Mouse (Mus musculus): ENCODE results near the gene Arhgap30. TPM values are rescaled to one million over a fixed set of nuclear protein-coding genes. Genes with fewer than 3 reads are reported as not detected.
A peak's percentile ranks its signal among the peaks of the same experiment; 100 is the strongest.

The Arhgap30 gene
- polyA plus RNA-seq, 1 experiment from 2014 or later, result 1.1 TPM

DNA sequence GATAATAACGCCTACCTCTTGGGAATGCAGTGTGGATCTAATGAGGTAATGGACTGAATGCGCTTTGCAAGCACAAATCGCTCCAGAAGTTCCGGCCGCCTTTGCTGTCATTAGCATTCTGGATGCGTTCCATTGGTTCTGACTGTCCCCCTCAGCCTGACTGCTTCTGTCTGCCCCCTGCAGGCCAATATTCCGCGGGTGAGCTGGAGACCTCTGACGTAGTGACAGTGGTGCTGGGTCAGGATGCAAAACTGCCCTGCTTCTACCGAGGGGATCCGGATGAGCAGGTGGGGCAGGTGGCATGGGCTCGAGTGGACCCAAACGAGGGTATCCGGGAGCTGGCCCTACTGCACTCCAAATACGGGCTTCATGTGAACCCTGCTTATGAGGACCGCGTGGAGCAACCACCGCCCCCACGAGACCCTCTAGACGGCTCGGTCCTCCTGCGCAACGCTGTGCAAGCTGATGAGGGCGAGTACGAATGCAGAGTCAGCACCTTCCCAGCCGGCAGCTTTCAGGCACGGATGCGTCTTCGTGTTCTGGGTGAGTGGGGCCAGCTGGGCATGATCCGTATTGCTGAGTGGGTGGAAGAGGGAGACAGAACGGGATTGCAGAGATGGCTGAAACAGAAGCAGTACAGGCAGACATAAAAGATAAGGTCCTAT is 8.7 kb upstream of the Arhgap30 start:
- peak; percentile 18; the same call in 1 of the 2 replicates for ATAC-seq (ENCODE audit: insufficient number of reproducible peaks, insufficient read depth, low FRiP score, low TSS enrichment)
- H3K4me1 ChIP-seq, result peaks cover 12% of the 10 kb centered on the region; the same call in 1 of the 2 replicates
- no peak overlapping the region for H3K9ac ChIP-seq
- peak overlapping the region; percentile 43 for H3K4me2 ChIP-seq (replicated peaks)
- peaks cover 13% of the 10 kb centered on the region for H3K27me3 ChIP-seq
- 5% methylated on average over 31 of the region's 31 CpGs for WGBS
- H3K4me3 ChIP-seq, result peak overlapping the region; percentile 20
- no peaks in the 10 kb centered on the region for H3K36me3 ChIP-seq
- no peaks in the 10 kb centered on the region for H3K9me3 ChIP-seq
- no peak overlapping the region for H3K27ac ChIP-seq

DNA sequence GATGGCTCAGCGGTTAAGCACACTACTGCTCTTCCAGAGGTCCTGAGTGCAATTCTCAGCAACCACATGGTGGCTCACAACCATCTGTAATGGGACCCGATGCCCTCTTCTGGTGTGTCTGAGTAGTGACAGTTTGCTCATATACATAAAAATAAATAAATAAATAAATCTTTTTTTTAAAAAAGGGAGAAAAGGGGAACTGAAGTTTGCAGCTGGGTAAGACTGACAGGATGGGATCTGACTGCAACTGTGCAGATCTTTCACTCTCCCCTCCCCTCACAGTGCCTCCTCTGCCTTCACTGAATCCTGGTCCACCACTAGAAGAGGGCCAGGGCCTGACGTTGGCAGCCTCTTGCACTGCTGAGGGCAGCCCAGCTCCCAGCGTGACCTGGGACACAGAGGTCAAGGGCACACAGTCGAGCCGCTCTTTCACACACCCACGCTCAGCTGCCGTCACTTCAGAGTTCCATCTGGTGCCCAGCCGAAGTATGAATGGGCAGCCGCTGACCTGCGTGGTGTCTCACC is 6.6 kb upstream of the Arhgap30 start:
- no peaks in the 10 kb centered on the region for H3K36me3 ChIP-seq
- H3K4me2 ChIP-seq (replicated peaks), result no peak overlapping the region
- no peak overlapping the region for H3K9ac ChIP-seq
- 79% methylated on average over 11 of the region's 11 CpGs for WGBS
- no peak overlapping the region for H3K27ac ChIP-seq
- peaks cover 11% of the 10 kb centered on the region; the same call in 1 of the 2 replicates for H3K4me1 ChIP-seq
- H3K27me3 ChIP-seq, result peaks cover 13% of the 10 kb centered on the region
- no peaks in the 10 kb centered on the region for H3K9me3 ChIP-seq
- ATAC-seq (ENCODE audit: insufficient number of reproducible peaks, insufficient read depth, low FRiP score, low TSS enrichment), result no peak
- no peak overlapping the region for H3K4me3 ChIP-seq

DNA sequence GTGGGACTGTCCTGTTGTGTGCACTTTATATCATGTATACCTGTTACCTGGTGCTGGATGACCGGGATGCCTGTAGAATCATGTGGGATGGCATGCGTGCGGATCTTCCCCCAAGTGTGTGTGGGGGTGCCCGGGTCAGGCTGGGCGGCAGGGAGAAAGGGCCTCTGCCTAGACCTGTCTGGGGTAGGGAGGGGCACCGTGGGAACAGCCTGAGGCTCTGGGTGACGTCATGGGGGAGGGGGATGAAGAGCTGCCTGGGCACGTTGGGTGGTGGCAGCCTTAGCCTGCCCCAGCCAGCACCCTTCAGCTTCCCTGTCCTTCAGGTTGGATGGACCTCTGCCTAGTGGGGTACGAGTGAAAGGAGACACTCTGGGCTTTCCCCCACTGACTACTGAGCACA is 4.4 kb upstream of the Arhgap30 start:
- peaks cover 12% of the 10 kb centered on the region; the same call in 1 of the 2 replicates for H3K4me1 ChIP-seq
- no peak overlapping the region for H3K27ac ChIP-seq
- no peak overlapping the region for H3K4me3 ChIP-seq
- 55% methylated on average over 9 of the region's 9 CpGs for WGBS
- no peaks in the 10 kb centered on the region for H3K36me3 ChIP-seq
- no peak for ATAC-seq (ENCODE audit: insufficient number of reproducible peaks, insufficient read depth, low FRiP score, low TSS enrichment)
- H3K9me3 ChIP-seq, result no peaks in the 10 kb centered on the region
- H3K4me2 ChIP-seq (replicated peaks), result no peak overlapping the region
- no peak overlapping the region for H3K9ac ChIP-seq
- peaks cover 11% of the 10 kb centered on the region for H3K27me3 ChIP-seq

DNA sequence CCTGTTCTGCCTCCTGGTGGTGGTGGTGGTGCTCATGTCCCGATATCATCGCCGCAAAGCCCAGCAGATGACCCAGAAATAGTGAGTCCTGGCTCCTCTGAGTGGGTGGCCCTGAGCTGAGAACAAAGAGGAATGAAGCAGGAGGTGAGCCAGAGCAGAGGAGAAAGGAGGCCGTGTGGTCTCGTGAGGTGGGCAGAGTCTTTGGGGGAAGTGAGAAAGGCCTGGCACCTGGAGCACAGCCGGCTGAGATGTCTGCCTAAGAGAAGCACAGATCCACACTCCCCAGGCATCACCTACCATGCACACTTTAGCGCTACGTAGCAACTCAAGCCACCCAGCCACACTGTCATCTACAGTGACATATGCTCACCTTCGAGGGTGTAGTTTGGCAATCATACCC is 3.6 kb upstream of the Arhgap30 start:
- Histone ChIP-seq H3K36me3 (no peaks in the 10 kb centered on the region), H3K4me3 (no peak overlapping the region), H3K27ac (no peak overlapping the region), H3K9ac (no peak overlapping the region), H3K4me2 (replicated peaks) (no peak overlapping the region), H3K9me3 (no peaks in the 10 kb centered on the region), H3K4me1 (peaks cover 7% of the 10 kb centered on the region; the same call in 1 of the 2 replicates), H3K27me3 (peaks cover 5% of the 10 kb centered on the region)
- ATAC-seq (ENCODE audit: insufficient number of reproducible peaks, insufficient read depth, low FRiP score, low TSS enrichment), result no peak
- WGBS, result 65% methylated on average over 9 of the region's 9 CpGs

DNA sequence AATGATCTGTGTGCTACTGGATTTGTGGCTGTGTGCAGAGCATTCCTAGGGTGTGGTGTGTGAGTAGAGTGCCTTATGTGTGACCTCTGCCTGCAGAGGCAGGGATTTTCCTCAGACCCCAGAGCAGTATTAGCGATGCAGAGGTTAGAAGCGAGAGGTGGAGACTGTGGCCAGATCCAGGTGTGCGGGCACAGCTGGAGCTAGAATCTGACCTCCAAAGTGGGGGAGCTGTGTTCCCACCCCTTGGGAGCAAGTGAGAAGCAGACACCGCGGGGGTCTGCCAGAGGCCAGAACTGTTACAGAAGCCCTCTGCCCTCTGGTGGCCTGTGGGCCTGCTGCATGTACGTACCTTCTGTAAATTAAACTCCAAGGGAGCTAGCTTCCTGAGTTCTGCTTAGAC is 1.7 kb upstream of the Arhgap30 start:
- no peaks in the 10 kb centered on the region for H3K9me3 ChIP-seq
- no peaks in the 10 kb centered on the region for H3K36me3 ChIP-seq
- no peak overlapping the region for H3K9ac ChIP-seq
- no peaks in the 10 kb centered on the region for H3K27me3 ChIP-seq
- H3K27ac ChIP-seq, result no peak overlapping the region
- 0 out of 2 replicates have a peak, but pooled peaks cover 4% of the 10 kb centered on the region for H3K4me1 ChIP-seq
- no peak overlapping the region for H3K4me2 ChIP-seq (replicated peaks)
- no peak overlapping the region for H3K4me3 ChIP-seq
- ATAC-seq (ENCODE audit: insufficient number of reproducible peaks, insufficient read depth, low FRiP score, low TSS enrichment), result no peak
- WGBS, result 14% methylated on average over 6 of the region's 6 CpGs

DNA sequence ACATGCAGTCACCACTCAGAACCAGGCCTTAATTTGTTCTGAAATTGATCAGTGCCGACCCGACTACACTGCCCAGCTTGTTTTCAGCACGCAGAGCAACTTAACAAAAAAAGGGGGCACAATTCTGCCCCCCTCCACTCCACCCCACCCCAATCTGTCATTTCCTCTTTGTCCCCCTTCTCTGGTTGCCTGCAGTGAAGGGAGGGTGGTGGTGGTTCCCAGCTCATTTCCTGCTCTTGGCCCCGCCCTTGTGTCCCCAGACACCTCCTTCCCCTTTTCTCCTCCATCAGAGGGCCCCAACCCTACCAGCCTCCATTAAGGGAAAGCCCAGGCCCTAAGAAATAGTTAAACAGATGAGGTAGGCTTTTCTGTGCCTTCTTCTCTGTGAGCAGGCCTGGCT is 1.3 kb downstream of the Arhgap30 start:
- ATAC-seq (ENCODE audit: insufficient number of reproducible peaks, insufficient read depth, low FRiP score, low TSS enrichment), result no peak

DNA sequence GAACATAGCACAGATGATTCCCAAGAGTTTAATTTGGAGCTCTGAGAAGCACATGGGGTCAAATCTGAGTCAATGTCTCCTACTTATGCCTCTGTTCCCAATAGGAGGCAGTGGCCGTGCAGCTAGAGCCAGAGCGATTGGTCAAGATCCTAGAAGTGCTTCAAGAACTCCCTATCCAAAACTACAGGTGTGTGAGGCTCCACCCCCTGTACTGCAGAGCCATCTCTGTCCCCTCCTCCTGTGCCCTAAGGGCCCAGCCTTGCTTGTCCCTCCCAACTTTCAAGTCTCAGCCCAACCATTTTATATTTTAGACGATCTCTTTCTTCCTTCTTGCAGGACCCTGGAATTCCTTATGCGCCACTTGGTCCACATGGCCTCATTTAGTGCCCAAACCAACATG is 13.1 kb downstream of the Arhgap30 start:
- no peaks in the 10 kb centered on the region for H3K27me3 ChIP-seq
- no peak overlapping the region for H3K9ac ChIP-seq
- no peak overlapping the region for H3K4me2 ChIP-seq (replicated peaks)
- WGBS, result 78% methylated on average over 4 of the region's 4 CpGs
- no peak overlapping the region for H3K27ac ChIP-seq
- no peaks in the 10 kb centered on the region for H3K36me3 ChIP-seq
- no peaks in the 10 kb centered on the region for H3K4me1 ChIP-seq
- ATAC-seq (ENCODE audit: insufficient number of reproducible peaks, insufficient read depth, low FRiP score, low TSS enrichment), result no peak
- no peaks in the 10 kb centered on the region for H3K9me3 ChIP-seq
- H3K4me3 ChIP-seq, result no peak overlapping the region

More for the DNA sequence above, 1.3 kb downstream of the Arhgap30 start:
- Histone ChIP-seq H3K27me3 (no peaks in the 10 kb centered on the region), H3K4me1 (0 out of 2 replicates have a peak, but pooled peaks cover 4% of the 10 kb centered on the region), H3K9me3 (no peaks in the 10 kb centered on the region), H3K27ac (no peak overlapping the region), H3K36me3 (no peaks in the 10 kb centered on the region), H3K9ac (no peak overlapping the region), H3K4me3 (no peak overlapping the region), H3K4me2 (replicated peaks) (no peak overlapping the region)
- 74% methylated on average over 3 of the region's 4 CpGs for WGBS

DNA sequence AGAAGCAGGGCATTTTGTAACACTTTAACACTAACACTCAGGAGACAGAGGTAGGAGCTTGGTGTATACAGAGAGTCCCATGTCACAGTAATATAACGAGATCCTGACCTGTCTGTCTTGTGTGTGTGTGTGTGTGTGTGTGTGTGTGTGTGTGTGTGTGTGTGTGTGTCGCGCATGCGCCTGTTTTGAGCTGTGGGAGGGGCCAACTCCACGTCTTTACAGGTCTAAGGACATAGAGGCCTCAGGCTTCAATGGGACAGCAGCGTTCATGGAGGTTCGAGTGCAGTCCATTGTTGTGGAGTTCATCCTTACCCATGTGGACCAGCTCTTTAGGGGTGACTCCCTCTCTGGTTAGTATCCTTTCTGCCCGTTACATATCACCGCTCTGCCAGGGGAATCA is 14.2 kb downstream of the Arhgap30 start:
- Histone ChIP-seq H3K4me2 (replicated peaks) (no peak overlapping the region), H3K9me3 (no peaks in the 10 kb centered on the region), H3K4me1 (no peaks in the 10 kb centered on the region), H3K9ac (no peak overlapping the region), H3K36me3 (no peaks in the 10 kb centered on the region), H3K27ac (no peak overlapping the region), H3K27me3 (0 out of 2 replicates have a peak, but pooled peaks cover 3% of the 10 kb centered on the region), H3K4me3 (no peak overlapping the region)
- ATAC-seq (ENCODE audit: insufficient number of reproducible peaks, insufficient read depth, low FRiP score, low TSS enrichment), result no peak
- 74% methylated on average over 9 of the region's 9 CpGs for WGBS

DNA sequence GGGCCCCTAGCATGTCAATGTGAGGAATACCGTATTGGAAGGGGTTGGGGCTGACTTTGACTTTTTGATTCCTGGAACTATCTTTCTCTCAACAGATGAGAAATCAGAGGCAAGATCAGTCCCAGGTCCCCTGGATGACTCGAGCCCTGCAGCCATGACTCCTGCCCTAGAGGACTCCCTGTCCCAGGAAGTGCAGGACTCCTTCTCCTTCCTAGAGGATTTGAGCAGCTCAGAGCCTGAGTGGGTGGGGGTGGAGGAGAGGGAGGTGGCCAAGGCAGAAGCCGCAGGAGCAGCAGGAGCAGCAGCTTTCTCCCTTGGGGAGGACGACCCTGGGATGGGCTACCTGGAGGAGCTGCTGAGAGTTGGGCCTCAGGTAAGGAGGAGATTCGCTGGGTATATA is 18.5 kb downstream of the Arhgap30 start:
- Histone ChIP-seq H3K27ac (no peak overlapping the region), H3K4me3 (no peak overlapping the region), H3K9me3 (no peaks in the 10 kb centered on the region), H3K36me3 (no peaks in the 10 kb centered on the region), H3K27me3 (peaks cover 8% of the 10 kb centered on the region; the same call in 1 of the 2 replicates), H3K4me2 (replicated peaks) (no peak overlapping the region), H3K9ac (no peak overlapping the region), H3K4me1 (no peaks in the 10 kb centered on the region)
- no peak for ATAC-seq (ENCODE audit: insufficient number of reproducible peaks, insufficient read depth, low FRiP score, low TSS enrichment)
- WGBS, result 72% methylated on average over 5 of the region's 5 CpGs

DNA sequence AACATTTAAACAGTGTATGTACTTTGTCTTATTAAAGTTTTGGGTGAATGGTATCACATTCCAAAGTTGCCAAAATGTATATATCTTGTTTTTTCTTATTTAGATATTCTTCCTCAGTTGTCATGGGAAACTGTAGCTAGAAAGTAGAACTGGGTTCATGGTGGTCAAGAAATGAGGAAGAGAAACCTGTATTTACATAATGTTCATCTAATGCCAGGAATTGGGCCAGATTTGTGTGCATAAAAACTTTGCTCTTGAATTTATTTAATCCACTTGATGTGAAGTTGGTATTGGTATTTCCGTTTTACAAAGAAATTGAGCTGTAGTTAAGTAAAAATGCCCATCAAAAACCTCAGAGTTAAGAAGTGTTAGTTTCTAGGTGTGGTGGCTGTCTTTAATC is 21.5 kb downstream of the Arhgap30 start:
- no peak for ATAC-seq (ENCODE audit: insufficient number of reproducible peaks, insufficient read depth, low FRiP score, low TSS enrichment)
- peaks cover 8% of the 10 kb centered on the region; the same call in 1 of the 2 replicates for H3K27me3 ChIP-seq
- H3K36me3 ChIP-seq, result peaks cover 2% of the 10 kb centered on the region; the same call in 1 of the 2 replicates
- H3K4me3 ChIP-seq, result no peak overlapping the region
- no peaks in the 10 kb centered on the region for H3K9me3 ChIP-seq
- H3K4me1 ChIP-seq, result peaks cover 3% of the 10 kb centered on the region; the same call in 1 of the 2 replicates
- WGBS, result 81% methylated on average over 1 of the region's 1 CpGs
- H3K9ac ChIP-seq, result no peak overlapping the region
- no peak overlapping the region for H3K27ac ChIP-seq
- no peak overlapping the region for H3K4me2 ChIP-seq (replicated peaks)

DNA sequence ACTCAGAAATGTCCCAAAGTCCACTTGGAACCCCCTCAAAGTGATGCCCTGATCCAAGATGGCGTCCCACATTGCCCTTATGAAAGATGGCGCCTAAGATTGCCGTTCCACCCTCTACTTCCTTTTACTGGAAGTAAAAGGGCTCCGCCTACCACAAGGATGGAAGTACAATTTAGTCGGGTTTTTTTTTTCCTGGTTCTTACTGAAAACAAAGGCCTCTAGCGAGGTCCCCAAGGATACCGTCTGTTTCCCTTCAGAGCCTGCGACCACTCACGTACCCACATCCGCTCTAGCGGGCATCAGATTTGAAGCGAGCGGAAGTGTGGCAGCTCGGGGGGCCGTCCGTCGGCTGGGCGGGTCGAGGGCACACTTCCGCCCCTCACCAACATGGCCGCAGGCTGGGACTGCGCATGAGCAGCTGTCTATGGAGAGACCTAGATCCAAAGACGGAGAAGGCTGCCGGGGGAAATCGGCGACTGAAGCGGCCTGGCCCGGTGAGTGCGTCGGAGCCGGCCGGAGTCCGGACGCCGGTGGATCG is 22.3 kb downstream of the Arhgap30 start, which contains the start of gene Usf1:
Gene Usf1 (plus strand): TSS at position 367 of the 538 bp plus-strand sequence.
- Histone ChIP-seq H3K9me3 (no peaks in the 10 kb centered on the region), H3K27ac (peak within 1 kb of the TSS; percentile 94), H3K4me3 (peak within 1 kb of the TSS; percentile 96), H3K4me1 (peaks cover 3% of the 10 kb centered on the region; the same call in 1 of the 2 replicates), H3K36me3 (peaks cover 10% of the 10 kb centered on the region), H3K4me2 (replicated peaks) (peak within 1 kb of the TSS; percentile 64), H3K9ac (peak within 1 kb of the TSS; percentile 96), H3K27me3 (peaks cover 8% of the 10 kb centered on the region; the same call in 1 of the 2 replicates)
- WGBS, result under 1% methylated on average over 36 of the region's 36 CpGs
- ATAC-seq (ENCODE audit: insufficient number of reproducible peaks, insufficient read depth, low FRiP score, low TSS enrichment), result peak; percentile 95

DNA sequence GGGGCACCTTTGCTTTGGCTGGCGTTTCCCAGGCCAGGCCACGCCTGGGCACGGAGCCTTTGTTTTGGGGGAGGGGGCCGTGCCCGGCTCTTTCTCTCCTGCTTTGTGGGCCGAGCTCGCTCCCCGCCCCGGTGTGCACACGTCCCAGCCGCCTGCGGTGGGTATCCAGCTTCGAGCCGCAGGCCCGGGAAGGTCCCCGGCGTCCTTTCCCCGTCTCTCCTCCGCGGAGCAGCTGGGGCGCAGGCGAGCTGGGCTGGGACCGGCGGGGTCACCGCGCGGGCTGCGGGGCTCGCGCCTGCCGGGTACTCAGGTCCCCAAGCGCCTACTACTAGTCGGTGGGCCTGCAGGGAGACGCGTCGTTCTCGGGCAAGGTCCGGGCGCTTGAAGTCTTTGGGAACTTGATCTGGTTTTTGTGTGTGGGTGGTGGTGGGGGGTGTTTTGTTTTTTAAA is 22.8 kb downstream of the Arhgap30 start:
- Histone ChIP-seq H3K4me3 (peak overlapping the region; percentile 96), H3K27me3 (peaks cover 8% of the 10 kb centered on the region; the same call in 1 of the 2 replicates), H3K4me2 (replicated peaks) (peak overlapping the region; percentile 64), H3K4me1 (peaks cover 3% of the 10 kb centered on the region; the same call in 1 of the 2 replicates), H3K9me3 (no peaks in the 10 kb centered on the region), H3K9ac (peak overlapping the region; percentile 96), H3K27ac (peak overlapping the region; percentile 94), H3K36me3 (peaks cover 13% of the 10 kb centered on the region)
- 0% methylated on average over 39 of the region's 39 CpGs for WGBS
- ATAC-seq (ENCODE audit: insufficient number of reproducible peaks, insufficient read depth, low FRiP score, low TSS enrichment), result peak; percentile 72

Measured in embryonic facial prominence, embryonic 12.5 days (tissue).